Mouse (Mus musculus) gastrocnemius, adult 2 months (tissue): Measurements from ENCODE around the gene Otud7a. TPM values are rescaled to one million over a fixed set of nuclear protein-coding genes. Genes with fewer than 3 reads are reported as not detected.

Source experiments
- DNase-seq: peaks from one replicate; pipeline ENCODE4 v3.0.0; 2022
- H3K27ac ChIP-seq: fragments of 200-600 bp; 2 replicates; pipeline ENCODE4 v1.8.1; 2022; ENCODE audit warnings: mild to moderate bottlenecking
- H3K4me3 ChIP-seq: fragments of 200-600 bp; 2 replicates; pipeline ENCODE4 v1.8.1; 2022; ENCODE audit warnings: mild to moderate bottlenecking, moderate library complexity
- CTCF ChIP-seq: fragments of 200-600 bp; IDR thresholded peaks from 2 replicates; pipeline ENCODE4 v1.8.1; 2022; ENCODE audit warnings: antibody characterized with exemption, mild to moderate bottlenecking, moderate library complexity
- intact Hi-C: fragments of 180-260 bp; cut with DNase I; formaldehyde crosslinking; loops from one replicate; pipeline ENCODE4 v1.15.1; 2025
- total RNA-seq, 2 experiments: library from RNA; stranded (reverse); gene quantifications; 2 replicates each; pipeline ENCODE4 v1.2.3; 2021

The Otud7a gene
- total RNA-seq, 2 experiments from 2014 or later, result not detected

DNA sequence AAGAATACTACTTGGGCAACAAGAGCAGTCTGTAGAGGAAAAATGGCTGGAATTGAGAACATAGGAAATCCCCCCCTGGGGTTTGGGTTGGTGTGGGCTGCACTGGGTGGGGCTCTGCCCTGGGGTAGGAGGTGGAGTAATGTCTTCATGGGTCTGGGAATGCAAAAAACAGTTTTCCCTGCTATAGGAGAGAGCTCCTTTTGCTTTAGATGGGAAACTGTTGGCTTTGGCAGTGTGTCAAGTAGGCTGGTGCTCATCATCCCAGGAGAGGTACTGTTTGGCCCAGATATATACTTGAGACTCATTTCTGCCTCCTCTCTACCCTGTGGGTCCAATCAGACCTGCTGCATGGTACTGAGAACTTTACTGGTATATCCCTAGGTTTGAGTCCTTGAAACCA is 66.9 kb downstream of the Otud7a start:
- no peak overlapping the region for H3K4me3 ChIP-seq
- H3K27ac ChIP-seq, result no peak overlapping the region
- no peak for DNase-seq
- intact Hi-C loops, result no loop called here
- no peak for TF ChIP-seq CTCF

DNA sequence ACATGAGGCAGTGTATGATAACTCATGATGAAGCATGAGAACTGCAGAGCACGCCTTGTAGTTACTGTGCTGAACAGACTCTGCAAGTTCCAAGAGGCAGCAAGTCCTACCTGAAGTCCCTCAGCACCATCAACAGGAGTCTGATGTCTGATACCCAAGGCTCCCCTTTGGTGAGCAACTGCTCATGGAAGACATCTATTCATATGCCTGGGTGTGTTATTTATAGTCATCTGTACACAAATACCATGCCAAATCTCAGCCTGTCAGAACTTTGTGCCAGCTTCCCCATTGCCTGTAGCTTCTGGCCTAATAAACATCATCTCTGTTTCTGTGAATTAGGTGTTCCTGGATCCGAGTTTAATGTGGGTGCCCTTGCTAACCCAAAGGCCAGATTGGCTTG is 68.0 kb downstream of the Otud7a start:
- intact Hi-C loops, result no loop called here
- Histone ChIP-seq H3K27ac (no peak overlapping the region), H3K4me3 (no peak overlapping the region)
- no peak for TF ChIP-seq CTCF
- no peak for DNase-seq

DNA sequence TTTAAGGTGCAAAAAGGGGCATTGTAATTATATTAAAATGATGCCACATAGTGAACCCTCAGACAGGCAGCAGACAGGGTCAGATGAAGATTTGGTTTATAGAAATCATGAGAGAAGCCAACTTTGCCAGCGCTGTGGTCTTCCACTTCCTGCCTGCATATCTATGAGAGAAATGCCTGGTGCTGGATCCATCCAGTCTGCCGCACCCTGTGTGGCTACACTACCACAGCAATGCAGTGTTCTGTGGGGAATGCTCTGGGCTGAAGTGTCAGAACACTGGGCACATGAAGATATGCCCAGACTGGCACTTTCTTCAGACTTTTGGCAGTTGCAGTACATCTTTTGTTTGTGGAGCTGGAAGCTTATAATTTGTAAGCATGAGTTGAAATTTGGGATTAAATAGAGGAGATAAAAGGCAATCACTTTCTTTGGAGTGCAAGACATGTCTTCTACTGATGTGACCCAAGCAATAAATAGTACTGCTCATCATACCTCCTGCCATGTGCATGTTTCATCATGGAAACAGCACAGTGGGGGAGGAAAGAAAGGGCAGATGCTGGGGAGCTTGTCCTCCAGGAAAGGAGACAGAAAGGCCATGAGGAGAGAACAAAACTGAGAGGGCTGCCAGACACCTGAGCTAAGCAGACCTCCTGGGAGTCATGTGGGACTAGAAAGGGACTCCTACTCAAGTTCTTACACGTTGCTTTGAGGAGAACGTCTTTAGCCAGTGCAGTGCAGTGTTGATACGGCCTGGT is 71.8 kb downstream of the Otud7a start:
- TF ChIP-seq CTCF, result no peak
- H3K27ac ChIP-seq, result no peak overlapping the region
- no peak overlapping the region for H3K4me3 ChIP-seq
- DNase-seq, result no peak
- intact Hi-C loops, result no loop called here

DNA sequence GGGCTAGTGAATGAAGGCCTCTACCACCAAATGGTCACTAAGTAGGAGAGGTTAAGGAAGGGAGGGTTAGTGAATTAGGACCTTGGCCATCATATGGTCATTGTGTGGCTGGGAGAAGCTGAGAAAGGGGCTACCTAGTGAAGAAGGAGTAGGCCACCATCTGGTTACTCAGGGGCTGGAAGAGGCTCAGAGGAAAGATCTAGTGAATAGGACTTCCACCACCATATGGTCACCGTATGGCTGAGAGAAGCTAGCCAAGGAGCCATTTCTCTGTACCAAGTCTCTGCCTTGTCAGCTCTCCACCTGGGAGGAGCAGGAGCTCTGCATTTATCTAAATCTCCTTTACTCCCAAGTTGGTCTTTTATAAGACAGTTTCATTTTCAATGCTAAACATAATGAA is 75.7 kb downstream of the Otud7a start:
- intact Hi-C loops, result no loop called here
- DNase-seq, result no peak
- Histone ChIP-seq H3K27ac (no peak overlapping the region), H3K4me3 (no peak overlapping the region)
- no peak for TF ChIP-seq CTCF

DNA sequence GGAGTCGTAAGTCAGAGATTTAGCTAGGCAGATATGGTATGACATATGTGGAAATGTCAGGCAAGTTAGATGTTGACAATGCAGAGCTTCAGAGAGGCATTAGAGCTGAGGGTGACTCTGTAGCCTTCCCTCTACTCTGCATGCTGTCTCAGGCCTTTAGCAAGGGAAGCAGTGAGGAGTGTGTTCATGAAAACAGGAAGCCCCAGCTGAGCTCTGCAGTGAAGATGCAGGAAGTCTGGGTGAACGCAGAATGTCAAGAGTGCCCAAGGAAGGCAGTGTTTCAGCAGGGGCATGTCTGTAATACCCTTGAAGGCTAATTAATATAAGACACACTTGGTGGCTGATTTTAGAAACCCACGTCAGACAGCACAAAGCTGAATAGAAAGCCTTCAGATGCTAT is 77.9 kb downstream of the Otud7a start:
- intact Hi-C loops, result no loop called here
- no peak for TF ChIP-seq CTCF
- no peak overlapping the region for H3K27ac ChIP-seq
- no peak overlapping the region for H3K4me3 ChIP-seq
- DNase-seq, result no peak

DNA sequence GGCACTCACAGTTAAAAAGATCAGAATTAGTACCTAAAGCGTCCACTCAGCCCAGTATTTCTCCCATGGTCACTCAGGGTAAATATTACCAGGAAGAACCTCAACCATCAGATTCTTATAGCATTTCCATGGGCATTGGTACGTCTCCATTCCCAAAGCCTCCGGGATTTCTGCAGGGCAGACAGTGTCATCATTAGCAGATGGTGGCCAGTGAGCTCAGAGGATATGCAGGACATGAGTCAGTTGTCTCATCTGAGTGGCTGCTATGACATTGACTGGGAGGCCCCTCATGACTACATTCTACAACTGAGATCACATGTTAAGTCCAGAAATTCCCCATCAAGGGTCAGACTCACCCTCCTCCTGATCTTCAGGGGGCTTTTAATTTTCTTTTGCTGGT is 78.5 kb downstream of the Otud7a start:
- Histone ChIP-seq H3K27ac (no peak overlapping the region), H3K4me3 (no peak overlapping the region)
- TF ChIP-seq CTCF, result no peak
- DNase-seq, result no peak
- intact Hi-C loops, result no loop called here

DNA sequence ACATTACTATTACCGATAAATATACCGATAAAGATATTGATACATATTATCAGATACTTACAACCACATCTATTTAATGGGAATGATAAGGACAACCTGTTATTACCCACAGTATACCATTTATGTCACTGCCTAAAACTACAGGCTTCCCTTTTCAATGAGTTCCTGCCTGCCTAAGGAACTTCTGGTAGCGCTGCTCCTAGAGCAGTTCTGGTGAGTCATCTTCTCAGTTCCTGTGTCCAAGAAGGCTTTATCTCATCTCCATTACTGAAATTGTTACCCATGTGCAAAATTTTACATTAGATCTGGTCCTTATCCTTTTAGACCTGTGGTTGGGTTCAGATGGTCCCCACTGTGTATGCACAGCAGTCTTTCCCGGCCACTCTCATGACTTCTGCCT is 95.7 kb downstream of the Otud7a start:
- no peak overlapping the region for H3K4me3 ChIP-seq
- H3K27ac ChIP-seq, result no peak overlapping the region
- intact Hi-C loops, result no loop called here
- no peak for DNase-seq
- TF ChIP-seq CTCF, result no peak

DNA sequence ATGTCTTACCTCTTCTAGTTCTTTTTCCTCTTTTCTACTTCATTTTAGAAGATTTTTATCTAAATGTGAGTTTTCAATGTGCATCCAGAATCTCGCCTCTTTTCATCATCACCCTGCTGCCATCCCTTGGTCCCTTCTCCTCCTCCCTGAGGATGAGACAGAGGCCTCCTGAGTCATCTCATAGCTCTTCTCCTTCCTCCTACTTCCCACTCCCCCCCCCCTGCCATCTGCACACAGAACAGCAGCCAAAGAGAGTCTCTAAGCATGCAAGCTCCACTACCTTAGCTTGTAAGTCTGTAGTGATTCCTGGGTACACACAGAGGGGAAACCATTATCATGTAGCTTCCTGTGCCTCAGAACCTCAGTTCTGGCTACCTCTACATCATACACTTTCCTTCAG is 109.9 kb downstream of the Otud7a start:
- Histone ChIP-seq H3K4me3 (no peak overlapping the region), H3K27ac (no peak overlapping the region)
- intact Hi-C loops, result no loop called here
- no peak for TF ChIP-seq CTCF
- DNase-seq, result no peak

DNA sequence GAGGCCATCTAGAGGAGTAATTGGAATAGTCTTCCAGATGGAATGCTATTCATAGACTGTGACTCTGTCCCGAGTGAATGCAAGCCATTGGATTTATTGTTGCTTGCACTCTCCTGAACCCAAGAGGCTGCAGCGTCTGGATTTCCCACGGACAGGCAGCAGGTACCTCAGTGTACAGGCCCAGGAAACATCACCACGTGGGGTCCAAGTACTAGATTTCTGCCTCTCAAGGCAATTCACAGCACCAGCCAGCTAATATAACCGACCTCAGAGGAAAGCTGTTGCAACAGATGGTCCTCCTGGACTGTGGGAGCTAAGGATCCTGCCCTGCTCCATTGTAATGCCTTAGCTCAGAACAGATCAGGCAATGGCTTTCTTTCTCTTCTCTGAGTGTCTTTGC is 111.8 kb downstream of the Otud7a start:
- Histone ChIP-seq H3K27ac (no peak overlapping the region), H3K4me3 (no peak overlapping the region)
- intact Hi-C loops, result no loop called here
- no peak for DNase-seq
- no peak for TF ChIP-seq CTCF

DNA sequence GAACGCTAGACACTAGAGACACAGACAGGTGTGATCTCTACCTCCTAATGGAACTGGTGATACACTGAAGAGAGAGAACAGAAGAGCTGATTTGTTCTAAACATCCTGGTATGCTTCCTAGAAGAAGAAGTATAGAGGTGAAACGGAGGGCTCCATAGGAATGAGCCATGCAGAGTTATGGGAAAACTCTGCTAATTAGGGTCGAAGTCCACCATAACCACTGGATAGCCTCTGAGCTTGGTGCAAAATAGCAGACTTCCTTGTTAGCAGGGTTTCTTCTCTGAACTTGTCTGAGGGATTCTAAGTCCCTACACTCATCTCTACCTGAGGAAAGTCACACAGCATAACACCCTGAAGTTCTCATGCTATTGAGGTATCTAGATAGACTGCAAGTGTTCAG is 114.4 kb downstream of the Otud7a start:
- intact Hi-C loops, result no loop called here
- H3K4me3 ChIP-seq, result no peak overlapping the region
- no peak for DNase-seq
- TF ChIP-seq CTCF, result no peak
- no peak overlapping the region for H3K27ac ChIP-seq

DNA sequence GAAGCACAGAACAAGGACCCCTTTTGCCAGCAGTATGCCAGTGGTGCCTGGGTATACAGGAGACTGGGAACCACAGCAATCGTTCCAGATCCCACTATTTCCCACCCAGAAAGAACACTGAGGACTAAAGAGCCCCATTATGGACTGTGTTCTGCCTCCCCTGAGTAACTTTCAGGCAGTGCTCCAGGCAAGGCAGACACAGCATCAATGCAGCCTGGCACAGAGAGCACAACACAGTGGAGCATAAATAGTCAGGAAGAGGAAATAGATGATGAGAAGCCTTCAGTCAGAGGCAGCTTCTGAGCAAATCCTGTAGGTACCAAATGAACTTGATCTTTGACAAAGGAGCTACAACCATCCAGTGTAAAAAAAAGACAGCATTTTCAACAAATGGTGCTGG is 115.1 kb downstream of the Otud7a start:
- TF ChIP-seq CTCF, result no peak
- intact Hi-C loops, result no loop called here
- DNase-seq, result no peak
- Histone ChIP-seq H3K4me3 (no peak overlapping the region), H3K27ac (no peak overlapping the region)

DNA sequence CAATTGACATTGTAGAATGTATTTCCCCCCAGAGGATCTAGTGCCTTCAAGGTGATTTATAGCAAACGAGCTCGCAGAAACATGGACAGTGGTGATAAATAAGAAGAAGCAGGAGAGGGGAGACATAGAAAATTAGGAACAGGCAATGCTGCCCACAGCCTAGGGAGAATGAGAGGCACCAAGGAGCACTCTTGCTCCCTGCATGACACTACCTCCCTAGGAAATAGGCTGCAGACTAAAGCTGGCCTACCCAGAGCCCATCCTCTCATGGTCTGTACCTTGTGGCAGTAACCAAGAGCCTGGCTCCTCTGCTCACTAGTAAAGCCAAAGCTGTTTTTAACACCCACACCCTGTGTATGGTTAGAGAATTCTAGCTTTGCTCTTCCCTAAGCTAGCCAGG is 138.8 kb downstream of the Otud7a start:
- TF ChIP-seq CTCF, result no peak
- intact Hi-C loops, result no loop called here

DNA sequence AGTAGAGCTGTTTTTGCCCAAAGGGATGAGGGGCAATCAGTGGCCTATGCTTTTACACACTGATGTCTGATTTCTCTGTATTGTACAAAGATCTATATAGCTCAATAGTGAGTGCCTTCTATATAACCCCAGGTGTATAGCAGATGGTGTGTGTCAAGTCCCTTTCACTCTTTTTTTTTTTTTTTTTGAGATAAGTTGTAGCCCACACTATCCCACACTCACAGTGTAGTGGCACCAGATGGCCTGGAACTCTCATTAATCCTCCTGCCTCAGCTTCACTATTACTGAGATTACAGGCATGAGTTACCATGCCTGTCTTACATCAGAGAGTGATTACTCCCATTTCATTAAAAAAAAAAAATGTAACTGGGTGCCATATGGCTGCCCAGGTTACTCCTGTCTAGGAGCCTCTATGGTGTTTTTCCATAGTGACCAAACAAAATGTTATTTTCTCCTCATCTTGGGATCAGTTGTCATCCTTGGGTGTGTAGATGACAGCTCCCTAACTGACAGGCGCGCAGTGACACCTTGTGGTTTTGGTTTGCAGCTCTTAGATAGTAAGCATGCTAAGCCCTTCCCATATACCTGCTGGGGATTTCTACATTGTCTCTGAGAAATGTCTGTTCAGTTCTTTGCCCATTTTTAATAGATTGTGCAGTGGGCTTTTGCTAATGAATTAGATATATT is 141.8 kb downstream of the Otud7a start:
- no peak for TF ChIP-seq CTCF
- intact Hi-C loops, result no loop called here
- H3K27ac ChIP-seq, result no peak overlapping the region
- H3K4me3 ChIP-seq, result no peak overlapping the region
- no peak for DNase-seq

More for the DNA sequence above, 138.8 kb downstream of the Otud7a start:
- Histone ChIP-seq H3K4me3 (no peak overlapping the region), H3K27ac (no peak overlapping the region)
- DNase-seq, result no peak

DNA sequence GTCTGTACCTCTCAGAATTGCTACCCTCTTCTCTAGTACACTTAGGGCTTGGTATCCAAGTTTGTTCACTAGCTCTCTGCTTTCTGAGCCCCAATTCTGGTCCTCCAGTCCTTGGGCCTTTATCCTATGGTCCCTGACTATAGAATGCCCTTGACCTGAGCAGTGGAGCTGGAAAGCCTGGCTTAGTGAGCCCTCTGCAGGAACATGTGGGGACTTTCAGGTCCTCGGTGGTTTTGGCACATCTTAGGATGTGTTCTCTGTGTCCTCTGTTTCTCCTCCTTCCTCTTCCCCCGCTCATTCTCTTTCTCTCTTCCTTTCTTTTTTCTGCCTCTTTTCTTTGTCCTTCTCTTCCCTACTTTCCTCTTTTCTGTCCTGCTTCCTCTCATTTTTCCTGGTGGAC is 145.8 kb downstream of the Otud7a start:
- intact Hi-C loops, result no loop called here
- no peak overlapping the region for H3K27ac ChIP-seq
- H3K4me3 ChIP-seq, result no peak overlapping the region
- TF ChIP-seq CTCF, result no peak
- no peak for DNase-seq
